Mouse (Mus musculus): ENCODE measurements around the gene Gfod1.
A peak's percentile ranks its signal among the peaks of the same experiment; 100 is the strongest.

The Gfod1 gene

DNA sequence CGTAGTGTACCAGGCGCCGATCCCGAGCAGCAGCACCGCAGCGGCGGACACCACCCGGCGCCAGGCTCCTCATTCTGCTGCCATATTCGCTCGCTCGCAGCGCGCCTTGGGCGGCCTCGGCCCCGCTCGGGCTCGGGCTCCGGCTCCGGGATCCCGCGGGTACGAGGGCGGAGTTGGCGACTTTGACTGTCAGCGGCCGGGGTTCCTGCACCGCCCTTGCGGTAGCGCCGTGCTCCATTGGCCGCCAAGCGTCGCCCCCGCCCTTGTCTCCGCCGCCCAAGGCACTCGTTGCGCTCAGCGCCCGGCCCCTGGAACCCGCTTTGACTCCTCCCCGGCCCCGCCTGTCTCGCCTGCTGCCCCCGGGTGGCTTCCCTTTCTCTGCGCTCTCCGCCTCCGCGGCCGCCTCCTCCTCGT, at the start of gene Gfod1:
Gfod1 (minus strand) TSS at position 155 of the 414 bp plus-strand sequence.
- peak; percentile 100 for DNase-seq

DNA sequence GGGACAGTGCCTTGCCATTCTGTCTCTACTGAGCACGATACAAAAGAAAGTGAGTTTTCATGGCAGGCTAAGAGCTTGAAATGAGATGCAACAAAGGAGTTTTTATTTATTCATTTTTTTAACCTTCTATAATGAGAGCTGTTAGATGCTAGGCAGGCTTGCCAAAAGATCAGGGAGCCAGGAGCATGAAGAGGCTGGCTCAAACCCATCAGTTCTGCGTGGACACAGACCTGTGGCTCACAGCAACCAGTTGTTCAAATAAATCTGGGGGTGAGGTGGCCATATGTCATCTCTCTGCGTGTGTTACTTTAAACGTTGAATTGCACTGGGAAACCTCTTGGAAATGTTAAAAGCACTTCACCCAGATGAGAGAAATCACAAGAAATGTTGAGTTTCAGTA, 49.4 kb upstream of the Gfod1 start:
- DNase-seq = no peak

DNA sequence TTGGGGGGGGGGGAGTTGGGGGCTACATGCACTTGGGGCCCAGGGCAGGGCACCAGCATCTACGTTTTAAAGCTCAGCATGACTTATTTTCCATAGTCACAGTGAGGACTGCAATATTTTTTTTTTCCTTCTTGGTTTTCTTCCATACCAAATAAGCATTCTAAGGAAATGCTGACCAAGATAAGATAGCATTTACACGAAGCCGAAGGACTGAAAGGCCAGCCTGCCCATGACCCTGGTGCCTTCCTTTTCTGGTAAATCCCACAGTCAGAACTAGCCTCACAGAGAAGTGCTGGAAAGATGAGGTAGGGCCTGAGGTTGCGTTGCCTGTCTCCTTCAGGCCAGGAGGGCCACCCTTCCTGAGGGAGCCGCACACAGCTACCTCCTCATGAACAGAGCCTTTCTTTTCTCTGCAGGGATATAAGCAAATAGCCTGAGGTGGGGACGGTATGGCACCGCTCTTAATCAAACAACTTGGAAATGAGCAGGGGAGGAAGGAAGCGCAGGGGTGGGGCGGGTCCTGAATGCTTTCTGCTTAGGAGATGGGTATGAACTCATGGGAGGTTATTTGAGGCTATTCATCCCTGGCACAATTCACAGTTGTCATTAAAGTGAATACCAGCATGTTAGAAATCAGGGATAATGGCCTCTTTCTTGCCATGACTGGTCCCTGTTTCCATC, 46.7 kb upstream of the Gfod1 start:
- DNase-seq = peak; percentile 93

- no peak for DNase-seq
Observed at GRCm38 (mm10) chr13:43349376-43349775, 45.4 kb upstream of the Gfod1 start.

DNA sequence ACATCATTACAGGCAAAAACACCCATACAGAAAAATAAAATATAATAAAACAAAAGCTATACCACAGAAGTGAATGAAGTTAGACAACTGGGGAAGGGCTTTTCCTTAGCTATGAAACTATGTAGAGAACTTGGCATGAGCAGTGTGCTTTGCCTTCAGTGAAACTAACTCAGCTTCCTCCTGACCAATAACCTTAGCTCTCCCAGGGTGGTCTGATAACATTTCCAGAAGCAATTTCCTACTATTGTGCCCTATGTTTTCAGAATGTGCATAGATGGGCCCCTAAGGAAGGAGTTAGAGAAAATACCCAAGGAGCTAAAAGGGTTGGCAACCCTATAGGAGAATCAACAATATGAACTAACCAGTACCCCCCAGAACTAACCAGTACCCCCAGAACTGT, 42.9 kb upstream of the Gfod1 start:
- no peak for DNase-seq

GRCm38 (mm10) chr13:43338632-43339031, 34.7 kb upstream of the Gfod1 start:
- no peak for DNase-seq

- DNase-seq = no peak
Observed at GRCm38 (mm10) chr13:43338001-43338400, 34.0 kb upstream of the Gfod1 start.

- no peak for DNase-seq
Observed at GRCm38 (mm10) chr13:43336425-43337221, 32.7 kb upstream of the Gfod1 start.

DNA sequence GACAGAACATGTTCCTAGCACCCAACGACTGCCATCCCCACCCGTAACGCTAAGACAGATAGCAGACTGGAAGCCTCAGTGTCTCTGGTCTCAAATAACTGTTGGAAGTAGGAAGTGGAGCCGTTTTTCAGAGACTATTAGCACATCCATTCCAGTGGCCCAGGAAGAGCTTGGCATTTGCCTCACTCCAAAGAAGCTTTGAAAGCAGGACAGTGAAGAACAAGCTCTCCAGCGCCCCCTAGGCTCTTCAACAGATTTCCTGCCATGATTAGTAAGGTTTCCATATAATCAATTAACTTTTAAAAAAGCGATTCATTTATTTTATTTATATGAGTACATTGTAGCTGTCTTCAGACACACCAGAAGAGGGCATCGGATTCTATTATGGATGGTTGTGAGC, 28.6 kb upstream of the Gfod1 start:
- no peak for DNase-seq

DNA sequence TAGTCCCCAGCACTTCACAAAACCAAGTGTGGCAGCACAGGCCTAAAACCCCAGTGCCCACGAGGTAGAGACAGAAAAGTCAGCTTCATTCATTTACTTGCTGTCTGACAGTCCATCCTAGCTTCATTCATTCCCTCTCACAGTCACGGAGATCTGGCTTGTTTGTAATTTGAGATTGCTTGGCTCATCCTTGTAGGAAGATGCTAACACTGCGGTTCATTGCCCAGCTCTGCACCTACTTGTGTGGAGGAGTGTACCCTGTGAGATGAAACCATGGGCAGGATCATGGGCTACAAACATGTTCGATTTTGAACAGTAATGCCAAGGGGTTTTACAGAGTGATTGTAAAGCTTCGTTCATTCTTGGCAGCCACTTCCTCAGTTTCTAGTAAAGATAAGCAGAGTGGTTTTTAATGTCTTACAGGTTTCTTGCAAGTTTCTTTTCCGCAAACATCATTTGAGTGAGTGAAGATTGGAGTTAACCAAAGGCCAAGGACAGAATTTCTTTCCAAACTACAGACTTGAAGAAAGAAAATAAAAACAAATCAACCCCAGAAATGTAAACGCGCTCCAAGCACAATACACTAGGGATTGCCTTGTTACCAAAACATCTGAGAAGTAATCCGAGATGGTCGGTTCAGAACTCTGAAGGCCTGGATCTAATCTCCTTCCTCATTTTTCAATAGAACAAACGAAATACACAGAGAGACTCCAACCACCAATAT, 27.9 kb upstream of the Gfod1 start:
- DNase-seq = no peak

GRCm38 (mm10) chr13:43325427-43325826, 21.5 kb upstream of the Gfod1 start:
- DNase-seq = no peak

- DNase-seq = no peak
Observed at GRCm38 (mm10) chr13:43321492-43321891, 17.5 kb upstream of the Gfod1 start.

- no peak for DNase-seq
Observed at GRCm38 (mm10) chr13:43319396-43319795, 15.4 kb upstream of the Gfod1 start.

- DNase-seq = no peak
Observed at GRCm38 (mm10) chr13:43317411-43317810, 13.4 kb upstream of the Gfod1 start.

DNA sequence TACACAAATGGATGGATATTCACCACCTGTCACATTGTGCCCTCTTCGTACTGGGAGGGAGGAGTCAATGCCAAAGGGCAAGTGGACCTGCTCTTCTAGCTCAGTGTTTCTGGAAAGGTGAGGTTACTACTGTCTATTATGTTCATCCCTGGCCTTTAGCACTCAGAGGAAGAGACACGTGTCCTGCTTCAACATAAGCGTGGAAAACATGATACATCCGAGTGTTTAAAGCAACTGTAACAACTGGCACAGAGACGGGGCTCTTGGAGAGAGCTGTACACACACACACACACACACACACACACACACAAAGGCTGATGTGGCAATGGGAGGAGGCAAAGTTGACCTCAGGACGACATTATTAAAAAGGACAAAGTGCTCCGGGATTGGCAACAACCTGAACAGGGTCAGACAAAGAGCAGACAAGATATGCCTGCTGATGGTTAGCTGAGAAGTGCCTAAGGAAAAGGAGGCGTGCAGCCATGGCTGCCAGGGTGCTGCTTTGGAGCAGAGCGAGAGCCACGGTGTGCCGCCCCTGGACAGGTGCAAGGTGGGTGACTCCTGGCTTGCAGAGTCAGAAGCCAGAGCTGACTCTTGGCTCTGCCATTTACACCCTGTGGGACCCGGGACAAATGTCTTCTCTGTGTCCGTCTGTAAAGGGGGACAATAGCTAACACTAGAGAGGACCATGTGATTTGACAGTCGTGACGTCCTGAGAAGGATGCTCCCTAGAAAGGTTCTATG, 1.4 kb upstream of the Gfod1 start:
- DNase-seq = peak; percentile 86

- peak; percentile 97 for DNase-seq
Observed at GRCm38 (mm10) chr13:43304700-43305099, 728 bp upstream of the Gfod1 start.

DNA sequence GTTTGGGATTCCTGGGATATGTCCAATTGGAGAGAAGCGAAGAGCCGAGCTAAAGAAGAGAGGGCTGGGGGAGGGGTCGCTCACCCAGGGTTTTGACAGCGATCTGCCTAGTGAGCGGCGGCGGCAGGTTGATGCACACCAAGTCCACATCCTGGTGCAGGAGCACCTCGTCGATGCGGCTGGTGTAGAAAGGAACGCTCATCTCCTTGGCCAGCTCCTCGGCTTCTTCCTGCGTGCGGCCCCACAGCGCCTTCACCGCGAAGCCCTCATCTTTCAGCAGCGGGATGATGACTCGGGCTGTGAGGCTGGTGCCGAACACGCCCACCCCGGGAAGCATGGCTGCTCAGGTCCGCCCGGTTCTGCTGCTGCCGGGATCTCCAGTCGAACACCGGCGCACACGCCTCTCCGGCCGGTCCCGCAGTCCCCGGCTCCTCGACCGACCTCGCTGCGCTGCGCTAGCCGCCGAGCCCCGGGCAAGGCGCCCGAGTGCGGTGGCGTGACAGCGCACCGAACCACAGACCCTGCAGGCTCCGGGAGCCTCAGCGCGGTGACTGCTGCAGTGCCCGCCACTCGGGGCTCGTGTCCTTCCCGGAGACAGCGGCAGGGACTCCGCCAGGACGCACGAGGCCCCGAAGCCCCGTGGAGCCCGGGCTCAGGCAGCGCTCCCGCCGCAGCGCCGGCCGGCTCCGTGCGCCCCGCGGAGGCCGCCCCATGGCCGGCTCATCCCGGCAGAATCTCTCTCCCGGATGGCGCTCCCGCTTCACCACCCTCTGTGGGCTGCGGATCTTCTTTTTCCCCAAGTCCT, 609 bp downstream of the Gfod1 start:
- DNase-seq = peak; percentile 95

DNA sequence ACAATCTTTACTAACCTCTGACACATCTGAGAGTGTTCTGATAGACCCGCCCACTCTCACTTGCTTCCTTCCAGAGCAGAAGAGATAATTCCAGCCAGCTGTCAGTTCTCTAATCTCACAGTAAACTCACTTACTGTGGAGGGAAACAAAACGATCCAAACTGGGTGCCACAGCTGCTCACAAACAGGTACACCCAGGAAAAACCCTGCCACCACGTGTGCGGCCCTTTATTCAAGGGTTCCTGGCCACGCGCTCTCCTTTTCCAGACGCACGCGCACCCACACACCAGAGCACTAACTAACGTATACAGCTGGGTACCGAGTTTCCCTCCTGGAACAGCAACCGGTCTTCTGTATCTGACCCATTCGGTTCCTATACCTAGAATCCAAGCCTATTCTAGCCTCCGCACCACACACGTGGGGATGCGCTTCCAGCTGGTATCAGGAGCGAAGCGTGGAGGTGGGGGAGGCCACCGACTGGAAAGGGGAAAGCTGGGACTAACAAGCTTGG, 1.3 kb downstream of the Gfod1 start:
- peak; percentile 91 for DNase-seq

DNA sequence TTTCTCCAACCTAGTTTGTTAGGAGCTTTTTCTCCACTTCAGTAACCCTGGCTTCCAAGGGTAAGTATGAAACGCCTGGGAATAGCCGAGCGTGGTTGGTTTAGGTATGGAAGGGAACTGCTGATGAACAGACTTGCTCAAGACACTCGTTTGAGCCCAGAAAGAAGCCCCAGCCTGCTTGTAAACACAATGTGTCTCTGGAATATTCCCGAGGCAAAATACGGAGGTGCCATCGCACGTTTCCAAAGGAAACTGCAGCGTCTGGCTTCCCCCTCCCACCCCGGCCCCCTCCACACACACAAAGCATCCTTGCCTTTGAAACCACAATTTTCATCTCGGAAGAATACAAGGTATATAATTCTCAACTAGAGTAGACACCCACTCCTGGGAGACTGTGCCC, 1.7 kb downstream of the Gfod1 start:
- DNase-seq = no peak

DNA sequence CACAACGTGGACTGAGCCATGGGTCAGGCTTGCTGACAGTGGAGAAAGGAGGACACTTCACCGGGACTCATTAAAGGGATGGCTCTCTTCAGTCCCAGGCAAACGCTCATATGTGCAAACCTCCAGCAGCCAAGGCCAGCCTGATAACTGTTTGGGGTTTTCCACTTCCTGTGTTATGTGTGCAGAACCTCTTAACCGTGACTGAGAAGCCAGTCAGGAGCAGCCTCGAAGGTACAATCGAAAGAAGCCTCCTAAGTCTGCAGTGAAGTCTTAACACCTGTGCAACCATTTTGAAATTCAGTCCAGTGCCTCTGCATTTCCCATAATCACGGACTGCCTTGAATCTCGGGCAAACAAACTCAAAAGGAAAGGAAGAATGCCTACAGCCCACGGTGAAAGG, 3.1 kb downstream of the Gfod1 start:
- peak; percentile 89 for DNase-seq

DNA sequence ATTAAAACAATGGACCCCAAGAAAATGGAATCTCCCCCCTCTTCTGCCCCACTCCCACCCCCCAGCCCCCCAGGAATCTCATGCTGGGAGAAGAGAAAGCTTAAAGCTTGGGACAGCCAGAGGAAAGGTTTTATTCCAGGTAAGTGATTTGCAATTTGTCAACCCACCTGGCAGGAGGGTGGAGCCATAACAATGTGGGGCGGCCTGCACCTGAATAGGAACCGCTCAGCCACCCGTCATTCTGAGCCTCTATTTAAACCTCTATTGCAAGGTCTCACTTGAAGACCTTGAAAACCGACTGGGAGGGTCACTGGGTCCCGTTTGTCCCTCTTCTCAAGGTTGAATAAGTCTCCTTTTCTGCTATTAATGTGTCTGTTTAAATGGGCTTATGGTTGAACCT, 3.6 kb downstream of the Gfod1 start:
- DNase-seq = peak; percentile 85

DNA sequence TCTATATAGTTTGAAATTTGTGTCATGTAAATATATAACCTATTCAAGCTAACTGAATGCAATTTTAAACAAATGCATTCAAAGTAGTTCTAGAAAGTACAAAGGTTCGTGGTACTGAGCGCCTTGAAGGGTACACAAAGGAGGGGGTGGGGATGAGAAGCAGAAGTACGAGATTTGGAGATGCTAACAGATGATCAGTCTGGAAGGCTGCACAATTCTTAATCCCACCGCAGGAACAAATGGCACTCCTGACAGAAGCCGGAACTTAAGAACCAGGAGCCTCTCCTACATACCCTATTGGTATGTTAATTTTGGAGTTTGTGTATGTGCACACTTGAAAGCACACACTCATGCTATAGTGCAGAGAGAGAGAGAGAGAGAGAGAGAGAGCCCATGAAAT, 4.8 kb downstream of the Gfod1 start:
- DNase-seq = no peak

All from heart, adult 11 months (tissue).